25 mouse cellular contexts compared by ENCODE assay signal in genomic region chr11:94113795-94114194, GRCm38 (mm10).
DNase-seq lines count a peak whose midpoint lies in the region; ATAC-seq and TF ChIP-seq lines count a peak whose summit lies in the region.
"Had no signal": no experiment of that assay in that cellular context is flagged by ENCODE, and none has a peak within 500 bp of the region (broad histone marks: within the 10 kb centered on the region; RNA-seq: fewer than 3 reads in every experiment).

No protein-coding gene starts in this region.

- DNase-seq in heart, postnatal 0 days (ENCODE audit: low spot score): peak; percentile 27
- DNase-seq in heart, postnatal 14 days: no peak
- DNase-seq in induced T-regulatory cell, adult 2 months (ENCODE audit: low read depth): peak; percentile 76
- peak in 2 of 3 experiments; percentile 22 to 25 for DNase-seq in liver, embryonic 14.5 days (ENCODE audit: low read depth in 3 of 3, low spot score in 3 of 3)
- no peak for DNase-seq in spleen, adult 12 weeks (ENCODE audit: low spot score)
- no peak for DNase-seq in spleen, postnatal 14 days (ENCODE audit: low spot score in 2 of 2)
- no peak for DNase-seq in urinary bladder, adult 18-20 months (ENCODE audit: low spot score in 2 of 2)
- DNase-seq: adrenal gland, postnatal 14 days; cerebellum, adult 9-10 months; kidney, adult 11 months; kidney, postnatal 36 days; right cerebral cortex, postnatal 14 days; spleen, adult 18-20 months; thymus, postnatal 25 days had no signal

- no peak for TF ChIP-seq POLR2A in olfactory bulb, adult 2 months (IDR thresholded peaks at IDR 0.05; ENCODE audit: insufficient read depth, low read depth, low read length)

- TF ChIP-seq CTCF in heart, postnatal 0 days (IDR thresholded peaks at IDR 0.05; ENCODE audit: low read depth): no peak
- TF ChIP-seq CTCF in liver, embryonic 14.5 days (IDR thresholded peaks at IDR 0.05; ENCODE audit: low read depth): no peak
- TF ChIP-seq CTCF in olfactory bulb, adult 2 months (IDR thresholded peaks at IDR 0.05; ENCODE audit: insufficient read depth, low read depth, low read length): no peak

- H3K4me3 ChIP-seq in heart, postnatal 0 days (ENCODE audit: low read depth, low read length): no peak overlapping the region
- H3K4me3 ChIP-seq in liver, embryonic 14.5 days (ENCODE audit: insufficient read depth in 1 of 2, low read depth in 2 of 2, low read length in 2 of 2): no peak overlapping the region
- H3K4me3 ChIP-seq in olfactory bulb, adult 2 months (ENCODE audit: insufficient read depth, low read depth, low read length): no peak overlapping the region
- H3K4me3 ChIP-seq: embryonic facial prominence, embryonic 12.5 days; erythroblast, embryonic 14.5 days; forebrain, embryonic 13.5 days; hindbrain, embryonic 10.5 days; kidney, embryonic 15.5 days; limb, embryonic 10.5 days; midbrain, embryonic 12.5 days had no signal

- TF ChIP-seq EP300 in heart, postnatal 0 days (IDR thresholded peaks at IDR 0.05; ENCODE audit: low read depth): no peak
- peak; percentile 76 for TF ChIP-seq EP300 in liver, embryonic 14.5 days (IDR thresholded peaks at IDR 0.05; ENCODE audit: low read depth)

- no peak overlapping the region for H3K9ac ChIP-seq in heart, postnatal 0 days (replicated peaks; ENCODE audit: low read depth, low read length)
- H3K9ac ChIP-seq in liver, embryonic 14.5 days (replicated peaks): no peak overlapping the region
- H3K9ac ChIP-seq: embryonic facial prominence, embryonic 12.5 days; forebrain, embryonic 13.5 days; kidney, embryonic 15.5 days; midbrain, embryonic 12.5 days had no signal

- H3K4me2 ChIP-seq in heart, postnatal 0 days (ENCODE audit: low read depth, low read length): no peak overlapping the region
- peak overlapping the region; percentile 16 for H3K4me2 ChIP-seq in liver, embryonic 14.5 days (ENCODE audit: low read depth)
- H3K4me2 ChIP-seq: embryonic facial prominence, embryonic 12.5 days; forebrain, embryonic 13.5 days; kidney, embryonic 15.5 days; midbrain, embryonic 12.5 days had no signal

- peaks cover 68% of the 10 kb centered on the region for H3K36me3 ChIP-seq in heart, postnatal 0 days (replicated peaks; ENCODE audit: control insufficient read depth, insufficient read depth, low read length)
- peaks cover 8% of the 10 kb centered on the region; the same call in 1 of the 2 replicates for H3K36me3 ChIP-seq in liver, embryonic 14.5 days (replicated peaks; ENCODE audit: control insufficient read depth, insufficient read depth, low read depth)

- H3K9me3 ChIP-seq in heart, postnatal 0 days (replicated peaks; ENCODE audit: control insufficient read depth, low read length): no peaks in the 10 kb centered on the region
- H3K9me3 ChIP-seq in liver, embryonic 14.5 days (ENCODE audit: control insufficient read depth, low read length): no peaks in the 10 kb centered on the region; the same call in 1 of the 2 replicates
- H3K9me3 ChIP-seq: embryonic facial prominence, embryonic 12.5 days; forebrain, embryonic 13.5 days; hindbrain, embryonic 10.5 days; kidney, embryonic 15.5 days; limb, embryonic 10.5 days; midbrain, embryonic 12.5 days had no signal

- no peak for ATAC-seq in heart, postnatal 0 days (ENCODE audit: insufficient read depth, low read depth)
- peak; percentile 84 for ATAC-seq in liver, embryonic 14.5 days (ENCODE audit: insufficient read depth)
- ATAC-seq: forebrain, embryonic 13.5 days; hindbrain, postnatal 0 days; lung, postnatal 0 days had no signal

- H3K27me3 ChIP-seq in heart, postnatal 0 days (ENCODE audit: control insufficient read depth, insufficient read depth, low read length): no peaks in the 10 kb centered on the region
- no peaks in the 10 kb centered on the region for H3K27me3 ChIP-seq in liver, embryonic 14.5 days (ENCODE audit: control insufficient read depth, insufficient read depth, low read length)
- H3K27me3 ChIP-seq: embryonic facial prominence, embryonic 12.5 days; forebrain, embryonic 13.5 days; kidney, embryonic 15.5 days; midbrain, embryonic 12.5 days had no signal

- WGBS in heart, postnatal 0 days: 40% methylated on average over 2 of the region's 2 CpGs
- WGBS in liver, embryonic 14.5 days (ENCODE audit: insufficient replicate concordance): 11% methylated on average over 2 of the region's 2 CpGs
- WGBS in olfactory bulb, adult 2 months: 38% methylated on average over 2 of the region's 2 CpGs

- no peak overlapping the region for H3K27ac ChIP-seq in heart, postnatal 0 days (ENCODE audit: low read depth)
- peak overlapping the region; percentile 23; the same call in 1 of the 2 replicates for H3K27ac ChIP-seq in liver, embryonic 14.5 days
- peak overlapping the region; percentile 57 for H3K27ac ChIP-seq in olfactory bulb, adult 2 months (ENCODE audit: insufficient read depth, low read depth, low read length)
- H3K27ac ChIP-seq: embryonic facial prominence, embryonic 12.5 days; forebrain, embryonic 13.5 days; hindbrain, embryonic 10.5 days; hindbrain, postnatal 0 days; kidney, embryonic 15.5 days; limb, embryonic 10.5 days; macrophage; midbrain, embryonic 12.5 days had no signal

- intact Hi-C loops in heart, postnatal 14 days (cut with DNase I): no loop called here

- H3K4me1 ChIP-seq in heart, postnatal 0 days (ENCODE audit: control insufficient read depth, insufficient read depth): 0 out of 2 replicates have a peak, but pooled peaks cover 4% of the 10 kb centered on the region
- peaks cover 5 to 8% of the 10 kb centered on the region in 2 experiments for H3K4me1 ChIP-seq in liver, embryonic 14.5 days (replicated peaks; ENCODE audit: control insufficient read depth in 2 of 2, insufficient read depth in 2 of 2, low read length in 1 of 2)
- peaks cover 2% of the 10 kb centered on the region; the same call in 1 of the 2 replicates for H3K4me1 ChIP-seq in olfactory bulb, adult 2 months (ENCODE audit: control insufficient read depth, insufficient read depth, low read length)
- H3K4me1 ChIP-seq: embryonic facial prominence, embryonic 12.5 days; forebrain, embryonic 13.5 days; hindbrain, embryonic 10.5 days; kidney, embryonic 15.5 days; limb, embryonic 10.5 days; midbrain, embryonic 12.5 days had no signal

Comparison
In these comparisons a context has a peak if more than half of its experiments do, and no peak if none do; other contexts are left out.
1. DNase-seq: peak in heart, postnatal 0 days (single experiment), induced T-regulatory cell, adult 2 months (single experiment) and liver, embryonic 14.5 days (2 of 3); none in heart, postnatal 14 days (0 of 2), spleen, adult 12 weeks (single experiment), spleen, postnatal 14 days (0 of 2) and urinary bladder, adult 18-20 months (0 of 2).